Mouse (Mus musculus) spleen, adult 2 months (tissue): ENCODE results near the gene Cep85l. TPM values are rescaled to one million over a fixed set of nuclear protein-coding genes. Genes with fewer than 3 reads are reported as not detected.
A peak's percentile ranks its signal among the peaks of the same experiment; 100 is the strongest.

ENCODE experiments used
- DNase-seq, 2 experiments: peaks; one replicate each; pipeline versions ENCODE4 v3.0.0 to v3.0.0-alpha.2; 2012 to 2021; ENCODE audit warnings: low spot score in 2 of 2, low read depth in 1 of 2
- H3K27ac ChIP-seq: fragments of 200-500 bp; 2 replicates; pipeline ENCODE4 v1.5.1; 2012; ENCODE audit warnings: low read length, inconsistent platforms; ENCODE audit not compliant: insufficient read depth
- H3K27me3 ChIP-seq: fragments of 200-500 bp; 2 replicates; pipeline ENCODE4 v1.6.1; 2012; ENCODE audit warnings: mild to moderate bottlenecking, moderate library complexity, low read length, inconsistent platforms; ENCODE audit not compliant: control insufficient read depth, insufficient read depth
- H3K36me3 ChIP-seq: fragments of 200-500 bp; 2 replicates; pipeline ENCODE4 v1.6.1; 2012; ENCODE audit warnings: mild to moderate bottlenecking, low read length, inconsistent platforms; ENCODE audit not compliant: control insufficient read depth, insufficient read depth
- H3K4me1 ChIP-seq: fragments of 200-500 bp; 2 replicates; pipeline ENCODE4 v1.6.1; 2011; ENCODE audit warnings: inconsistent platforms; ENCODE audit not compliant: control insufficient read depth, insufficient read depth, insufficient read length
- H3K4me3 ChIP-seq: fragments of 200-500 bp; 2 replicates; pipeline ENCODE4 v1.5.1; 2011; ENCODE audit warnings: mild to moderate bottlenecking, inconsistent platforms; ENCODE audit not compliant: insufficient read depth, insufficient read length; ENCODE audit errors: extremely low read depth
- CTCF ChIP-seq: fragments of 200-500 bp; IDR thresholded peaks from 2 replicates; pipeline ENCODE4 v1.5.1; 2011; ENCODE audit warnings: mild to moderate bottlenecking, inconsistent platforms; ENCODE audit not compliant: insufficient read depth, insufficient read length, insufficient replicate concordance; ENCODE audit errors: extremely low read depth
- POLR2A ChIP-seq: fragments of 200-500 bp; IDR thresholded peaks from 2 replicates; pipeline ENCODE4 v1.6.1; 2011; ENCODE audit warnings: low read depth, low read length, inconsistent platforms
- WGBS: fragments of 180-500 bp; shearing (Covaris S2); methylation state at CpG from one replicate; pipeline ENCODE4 v1.1.7; 2018; 5-methylcytosine and 5-hydroxymethylcytosine counted together
- polyA plus RNA-seq: library from polyadenylated mRNA; depleted of rRNA; stranded (reverse); fragments of >200 nt; gene quantifications from 2 replicates; pipeline ENCODE4 v1.2.3, GENCODE M21; 2012

The Cep85l gene
- polyA plus RNA-seq, 1 experiment = 1.2 TPM

DNA sequence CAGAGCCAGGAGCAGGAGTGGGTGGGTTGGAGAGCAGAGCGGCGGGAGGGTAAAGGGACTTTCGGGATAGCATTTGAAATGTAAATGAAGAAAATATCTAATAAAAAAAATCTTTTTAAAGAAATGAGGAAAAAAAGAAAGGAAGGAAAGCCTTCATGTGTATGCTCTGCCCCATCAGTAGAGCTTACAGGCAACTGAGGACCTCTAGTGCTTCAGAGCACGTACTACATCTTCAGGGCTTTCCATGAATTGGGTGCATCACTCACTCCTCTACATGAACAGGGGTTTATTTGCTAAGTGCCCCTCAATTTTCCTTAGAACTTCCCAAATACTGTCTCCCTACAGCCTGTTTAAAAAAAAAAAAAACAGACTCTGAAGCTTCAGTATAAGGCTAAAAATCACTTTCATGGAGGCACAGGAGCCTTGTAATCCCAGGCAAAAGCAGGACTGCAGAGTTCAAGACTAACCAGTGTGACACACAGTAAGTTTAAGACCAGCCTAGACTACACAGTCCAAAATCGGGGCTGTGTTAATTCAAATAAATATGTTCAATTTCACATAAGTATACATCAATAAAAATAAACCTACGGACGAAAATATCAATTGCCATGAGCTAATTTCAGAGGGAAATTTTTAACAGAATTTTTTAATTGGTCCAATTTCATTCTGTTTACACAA lies 38.3 kb downstream of the Cep85l start:
- TF ChIP-seq POLR2A (no peak), CTCF (peak; percentile 11; the same call in 1 of the 2 replicates)
- Histone ChIP-seq H3K4me1 (no peaks in the 10 kb centered on the region; the same call in 1 of the 2 replicates), H3K36me3 (no peaks in the 10 kb centered on the region), H3K27ac (no peak overlapping the region), H3K27me3 (no peaks in the 10 kb centered on the region), H3K4me3 (no peak overlapping the region)
- no peak for DNase-seq
- WGBS = 89% methylated on average over 7 of the region's 7 CpGs

GRCm38 (mm10) chr10:53339045-53339444 lies 40.7 kb downstream of the Cep85l start:
- Histone ChIP-seq H3K4me3 (no peak overlapping the region), H3K27me3 (no peaks in the 10 kb centered on the region), H3K4me1 (no peaks in the 10 kb centered on the region), H3K36me3 (no peaks in the 10 kb centered on the region), H3K27ac (no peak overlapping the region)
- TF ChIP-seq POLR2A = no peak
- TF ChIP-seq CTCF = no peak
- no peak for DNase-seq
- WGBS = 85% methylated on average over 2 of the region's 2 CpGs

DNA sequence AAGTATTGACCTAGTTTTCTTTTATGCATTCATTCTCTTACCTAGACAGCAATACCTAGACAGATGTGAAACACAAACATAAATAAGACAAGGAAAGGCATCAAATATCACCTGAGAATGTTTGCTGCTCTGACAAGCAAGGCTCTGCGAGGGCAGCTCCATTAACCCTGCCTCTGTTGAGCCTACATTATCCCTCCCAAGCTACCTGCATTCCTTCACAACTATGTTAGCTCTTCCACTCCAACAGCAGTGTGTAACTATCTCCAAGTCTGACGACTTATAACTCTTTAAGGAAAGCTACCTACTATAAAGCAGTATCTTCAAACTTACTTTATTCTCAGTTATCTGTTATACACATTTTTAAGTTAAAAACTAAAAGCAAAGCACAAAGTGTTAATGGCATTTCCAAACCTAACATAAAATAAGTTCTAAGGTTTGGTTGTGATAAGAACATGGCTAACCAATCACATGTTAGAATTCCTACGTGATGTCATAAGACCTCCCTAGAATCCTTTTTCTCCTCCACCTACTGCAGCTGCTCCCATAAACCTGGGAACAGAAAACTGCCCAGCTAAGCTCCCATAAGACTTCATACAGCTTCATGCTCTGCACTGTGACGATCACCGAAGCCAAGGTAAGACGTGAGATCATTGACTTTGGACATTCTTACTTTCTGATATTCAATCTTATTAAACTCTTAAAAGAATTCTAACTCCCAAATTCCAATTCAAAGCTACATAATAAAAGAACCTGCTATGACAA lies 42.4 kb downstream of the Cep85l start, which contains the start of gene Pln:
TSS of gene Pln (plus strand) at position 506 of the 762 bp plus-strand sequence.
- no peaks in the 10 kb centered on the region for H3K36me3 ChIP-seq
- TF ChIP-seq POLR2A = no peak
- no peak within 1 kb of the TSS; the same call in 1 of the 2 replicates for H3K4me3 ChIP-seq
- no peaks in the 10 kb centered on the region for H3K4me1 ChIP-seq
- no peak for DNase-seq
- WGBS = 94% methylated on average over 6 of the region's 6 CpGs
- no peaks in the 10 kb centered on the region for H3K27me3 ChIP-seq
- H3K27ac ChIP-seq = no peak within 1 kb of the TSS

GRCm38 (mm10) chr10:53335974-53336373 lies 43.8 kb downstream of the Cep85l start:
- no peak for TF ChIP-seq POLR2A
- TF ChIP-seq CTCF = no peak
- Histone ChIP-seq H3K27me3 (no peaks in the 10 kb centered on the region), H3K4me1 (no peaks in the 10 kb centered on the region), H3K36me3 (no peaks in the 10 kb centered on the region), H3K27ac (no peak overlapping the region), H3K4me3 (no peak overlapping the region)
- 85% methylated on average over 3 of the region's 3 CpGs for WGBS
- DNase-seq = no peak

DNA sequence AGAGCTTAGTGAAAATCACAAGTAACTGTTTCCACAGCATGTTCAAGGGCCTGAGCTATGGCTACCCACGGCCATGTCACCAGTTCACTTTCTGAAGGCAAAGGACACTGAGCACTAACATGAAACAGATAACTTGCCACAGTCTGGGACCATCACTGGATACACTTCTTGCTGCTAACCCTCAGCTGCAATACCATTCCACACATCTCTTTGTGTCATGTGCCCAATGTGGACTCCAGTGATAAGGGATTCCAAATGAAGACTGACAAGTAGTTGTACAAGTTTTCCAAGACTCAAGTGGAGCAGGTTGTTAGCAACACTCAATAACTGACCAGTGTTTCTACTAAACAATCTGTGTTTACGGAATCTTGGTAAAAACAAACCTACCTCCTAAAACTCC lies 44.5 kb downstream of the Cep85l start:
- Histone ChIP-seq H3K27ac (no peak overlapping the region), H3K27me3 (no peaks in the 10 kb centered on the region), H3K4me3 (no peak overlapping the region), H3K4me1 (peaks cover under 1% of the 10 kb centered on the region; the same call in 1 of the 2 replicates), H3K36me3 (no peaks in the 10 kb centered on the region)
- 83% methylated on average over 2 of the region's 2 CpGs for WGBS
- TF ChIP-seq CTCF (no peak), POLR2A (no peak)
- no peak for DNase-seq

- Histone ChIP-seq H3K27ac (no peak overlapping the region), H3K27me3 (no peaks in the 10 kb centered on the region), H3K4me1 (peaks cover 2% of the 10 kb centered on the region; the same call in 1 of the 2 replicates), H3K4me3 (no peak overlapping the region), H3K36me3 (no peaks in the 10 kb centered on the region)
- DNase-seq = no peak
- TF ChIP-seq CTCF (no peak), POLR2A (no peak)
- WGBS = 62% methylated on average over 2 of the region's 2 CpGs
Observed at GRCm38 (mm10) chr10:53332752-53333151, 47.0 kb downstream of the Cep85l start.

DNA sequence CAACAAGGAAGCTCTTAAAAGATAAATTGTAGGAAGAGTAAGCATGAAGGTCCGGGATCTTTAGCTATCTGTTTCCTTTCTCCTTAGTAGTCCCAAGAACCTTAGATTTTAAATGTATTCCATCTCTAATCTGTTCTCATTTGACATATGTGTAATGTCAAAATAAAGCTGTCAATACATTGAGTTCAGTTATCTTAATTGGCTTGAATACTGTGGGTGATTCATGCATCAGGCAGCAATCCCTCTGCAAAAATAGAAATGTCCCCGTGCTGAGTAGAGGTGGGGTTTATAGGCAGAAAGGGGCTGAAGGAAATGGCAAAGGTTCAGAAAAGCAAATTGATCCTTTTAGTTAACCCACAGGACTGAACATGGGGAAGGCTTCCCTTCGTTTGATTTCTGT lies 50.5 kb downstream of the Cep85l start:
- H3K27me3 ChIP-seq = no peaks in the 10 kb centered on the region
- no peak for TF ChIP-seq CTCF
- H3K4me1 ChIP-seq = peaks cover 2% of the 10 kb centered on the region; the same call in 1 of the 2 replicates
- no peak overlapping the region for H3K27ac ChIP-seq
- no peak for DNase-seq
- H3K36me3 ChIP-seq = no peaks in the 10 kb centered on the region
- WGBS = 81% methylated on average over 3 of the region's 3 CpGs
- no peak overlapping the region for H3K4me3 ChIP-seq
